Mouse (Mus musculus) forebrain, embryonic 13.5 days (tissue): ENCODE results near the gene Tbc1d4. TPM values are rescaled to one million over a fixed set of nuclear protein-coding genes. Genes with fewer than 3 reads are reported as not detected.
A peak's percentile ranks its signal among the peaks of the same experiment; 100 is the strongest.

Experiments
- ATAC-seq: fragments of 200-750 bp; cut with Nextera tagmentation; 2 replicates; pipeline ENCODE4 v1.8.0; 2017
- H3K27ac ChIP-seq: fragments of 300-500 bp; sonication (generic); 2 replicates; pipeline ENCODE4 v1.5.1; 2015; ENCODE audit warnings: inconsistent platforms, mild to moderate bottlenecking, moderate library complexity
- H3K27me3 ChIP-seq: fragments of 300-500 bp; sonication (generic); 2 replicates; pipeline ENCODE4 v1.6.1; 2015; ENCODE audit warnings: mild to moderate bottlenecking, inconsistent platforms
- H3K36me3 ChIP-seq: fragments of 300-500 bp; sonication (generic); 2 replicates; pipeline ENCODE4 v1.6.1; 2015; ENCODE audit warnings: mild to moderate bottlenecking, inconsistent platforms; ENCODE audit not compliant: poor library complexity, severe bottlenecking
- H3K4me1 ChIP-seq: fragments of 300-500 bp; sonication (generic); 2 replicates; pipeline ENCODE4 v1.6.1; 2015; ENCODE audit warnings: inconsistent platforms
- H3K4me2 ChIP-seq: fragments of 300-500 bp; sonication (generic); 2 replicates; pipeline ENCODE4 v1.6.1; 2015; ENCODE audit warnings: inconsistent platforms, mild to moderate bottlenecking, moderate library complexity
- H3K4me3 ChIP-seq: fragments of 300-500 bp; sonication (generic); 2 replicates; pipeline ENCODE4 v1.5.1; 2015; ENCODE audit warnings: mild to moderate bottlenecking, inconsistent platforms
- H3K9ac ChIP-seq: fragments of 300-500 bp; sonication (generic); 2 replicates; pipeline ENCODE4 v1.6.1; 2015; ENCODE audit warnings: mild to moderate bottlenecking, inconsistent platforms
- H3K9me3 ChIP-seq: fragments of 300-500 bp; sonication (generic); replicated peaks from 2 replicates; pipeline ENCODE4 v1.6.1; 2016; ENCODE audit warnings: inconsistent platforms
- WGBS: fragments of 180-500 bp; shearing (Covaris S2); methylation state at CpG from one replicate; pipeline ENCODE4 v1.1.7; 2015; 5-methylcytosine and 5-hydroxymethylcytosine counted together
- polyA plus RNA-seq: library from polyadenylated mRNA; unstranded; fragments of >200 nt; fragmentation: Nextera tagmentation; extraction: Ambion mirVana; gene quantifications from 2 replicates; pipeline ENCODE4 v1.2.1, GENCODE M21; 2015

The Tbc1d4 gene
- polyA plus RNA-seq, 1 experiment from 2014 or later: 7.3 TPM

DNA sequence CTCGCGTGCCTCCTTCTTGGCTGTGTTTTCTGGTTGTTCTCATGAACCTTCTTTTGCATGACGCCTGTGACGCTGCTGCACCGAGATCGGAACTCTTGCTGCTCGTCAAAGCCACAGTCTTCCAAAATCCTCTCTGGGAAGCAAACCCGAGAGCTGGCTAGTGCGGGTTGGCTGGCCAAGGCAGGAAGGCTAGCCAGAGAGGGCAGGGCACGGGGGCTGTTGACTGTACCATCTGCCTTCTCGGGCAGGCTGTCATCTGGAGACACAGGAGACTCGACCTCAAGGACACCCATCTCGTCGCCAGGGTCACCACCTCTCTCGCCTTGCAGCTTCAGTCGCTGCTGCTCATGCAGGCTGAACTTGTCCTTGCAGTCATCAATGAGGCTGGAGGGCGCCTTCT lies 101.8 kb downstream of the Tbc1d4 start:
- Histone ChIP-seq H3K9me3 (no peaks in the 10 kb centered on the region), H3K36me3 (no peaks in the 10 kb centered on the region; the same call in 1 of the 2 replicates), H3K27me3 (no peaks in the 10 kb centered on the region), H3K4me2 (no peak overlapping the region), H3K27ac (no peak overlapping the region), H3K9ac (no peak overlapping the region), H3K4me3 (no peak overlapping the region), H3K4me1 (peaks cover 5% of the 10 kb centered on the region; the same call in 1 of the 2 replicates)
- WGBS: 89% methylated on average over 17 of the region's 17 CpGs
- ATAC-seq: no peak

DNA sequence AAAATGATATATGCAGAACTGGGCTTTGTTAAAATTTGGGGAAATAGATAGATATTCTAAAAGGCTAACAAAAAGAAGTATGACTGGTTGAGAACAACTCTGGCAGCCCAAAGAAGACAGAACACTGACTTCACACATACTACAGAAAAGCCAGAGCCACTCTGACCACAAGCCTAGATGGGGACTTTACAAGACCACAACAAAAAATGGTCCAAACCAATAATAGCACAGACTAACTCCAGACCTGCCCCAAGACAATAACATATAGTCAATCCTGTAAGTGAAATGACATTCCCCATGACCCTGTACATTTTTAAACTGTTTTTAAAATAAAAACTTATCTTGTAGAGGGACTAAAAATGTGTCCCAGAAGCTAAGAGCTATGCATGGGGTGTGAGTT lies 103.2 kb downstream of the Tbc1d4 start:
- Histone ChIP-seq H3K9me3 (no peaks in the 10 kb centered on the region), H3K4me2 (no peak overlapping the region), H3K9ac (no peak overlapping the region), H3K36me3 (no peaks in the 10 kb centered on the region; the same call in 1 of the 2 replicates), H3K4me3 (no peak overlapping the region), H3K27ac (no peak overlapping the region), H3K27me3 (no peaks in the 10 kb centered on the region), H3K4me1 (peaks cover 12% of the 10 kb centered on the region)
- no peak for ATAC-seq

DNA sequence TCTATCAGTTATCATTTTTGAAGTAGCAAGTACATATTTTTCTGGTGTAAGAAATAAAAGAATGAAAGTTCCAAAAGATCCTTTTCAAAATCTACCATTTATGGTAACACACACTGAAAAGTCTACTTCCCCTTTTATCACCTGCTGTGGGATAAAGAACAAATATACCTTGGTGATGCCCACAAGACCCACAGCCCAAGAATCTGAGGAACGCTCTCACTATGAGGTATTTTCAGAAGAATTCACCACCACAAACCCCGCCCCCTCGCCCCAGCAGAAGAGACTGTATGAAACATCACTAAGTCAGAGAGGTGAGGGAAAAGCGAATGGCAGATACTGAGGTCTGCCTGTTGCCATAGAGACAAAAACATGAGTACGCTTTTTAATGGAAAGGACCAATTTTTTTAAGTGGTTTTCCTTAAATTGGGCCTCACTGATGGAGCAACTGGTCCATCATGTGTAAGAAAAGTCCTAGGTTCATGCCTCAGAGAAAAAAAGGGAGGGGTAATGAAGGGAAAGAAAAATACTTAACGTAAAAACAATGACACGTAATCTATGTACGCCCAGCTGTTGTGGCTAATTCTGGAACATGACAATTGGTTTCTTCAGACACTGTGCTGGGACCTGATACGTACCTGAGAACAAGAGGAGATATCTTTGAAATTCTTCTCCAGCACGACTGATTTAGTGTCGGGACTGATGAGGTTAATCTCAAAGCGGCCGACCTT lies 104.4 kb downstream of the Tbc1d4 start:
- WGBS: 93% methylated on average over 13 of the region's 13 CpGs
- ATAC-seq: no peak
- H3K9ac ChIP-seq: no peak overlapping the region
- H3K27ac ChIP-seq: no peak overlapping the region
- H3K4me3 ChIP-seq: no peak overlapping the region
- peaks cover 12% of the 10 kb centered on the region for H3K4me1 ChIP-seq
- no peaks in the 10 kb centered on the region; the same call in 1 of the 2 replicates for H3K36me3 ChIP-seq
- H3K4me2 ChIP-seq: no peak overlapping the region
- H3K27me3 ChIP-seq: no peaks in the 10 kb centered on the region
- no peaks in the 10 kb centered on the region for H3K9me3 ChIP-seq

DNA sequence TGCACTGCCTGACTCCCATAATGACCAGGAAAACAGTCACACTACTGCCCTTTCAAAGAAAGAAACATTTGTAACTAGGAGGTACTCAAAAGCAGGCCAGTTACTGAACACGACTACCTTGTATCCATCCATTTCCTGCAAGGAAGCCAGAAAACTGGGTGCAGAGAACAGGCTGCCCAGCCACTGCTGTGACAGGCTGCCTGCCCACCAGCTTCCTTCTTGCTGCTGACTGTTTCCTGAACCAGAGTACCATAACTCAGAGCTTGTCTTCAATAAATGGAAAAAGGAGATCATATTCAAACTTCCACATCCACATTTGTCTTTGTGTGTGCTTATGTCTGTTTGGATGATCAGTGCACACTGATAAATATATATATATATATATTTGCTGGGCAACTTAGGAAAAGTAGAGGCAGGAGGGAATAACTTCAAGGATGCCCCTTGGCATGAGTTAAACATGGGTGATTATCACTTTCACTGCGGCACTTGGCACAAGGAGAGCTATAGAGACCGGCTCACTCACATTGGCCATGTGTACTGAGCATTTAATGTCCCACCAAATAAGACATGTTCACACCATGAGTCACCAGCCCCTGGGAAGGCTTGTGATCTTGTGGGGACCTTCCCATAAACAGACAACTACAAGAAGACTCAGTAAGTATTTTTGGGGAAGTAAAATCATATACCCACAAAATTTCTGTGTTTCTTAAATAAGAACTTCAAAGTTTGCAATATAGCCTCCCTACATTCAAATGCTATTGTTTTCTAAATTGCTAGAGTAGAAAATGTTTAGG lies 105.6 kb downstream of the Tbc1d4 start:
- no peaks in the 10 kb centered on the region; the same call in 1 of the 2 replicates for H3K36me3 ChIP-seq
- WGBS: 88% methylated on average over 3 of the region's 3 CpGs

GRCm38 (mm10) chr14:101501868-101502267 lies 107.1 kb downstream of the Tbc1d4 start:
- WGBS: 30% methylated on average over 6 of the region's 6 CpGs
- peak; percentile 16; the same call in 1 of the 2 replicates for ATAC-seq
- no peaks in the 10 kb centered on the region; the same call in 1 of the 2 replicates for H3K36me3 ChIP-seq
- no peaks in the 10 kb centered on the region for H3K27me3 ChIP-seq
- peak overlapping the region; percentile 30 for H3K4me2 ChIP-seq
- H3K4me3 ChIP-seq: no peak overlapping the region
- H3K4me1 ChIP-seq: peaks cover 12% of the 10 kb centered on the region
- H3K27ac ChIP-seq: no peak overlapping the region
- no peaks in the 10 kb centered on the region for H3K9me3 ChIP-seq
- no peak overlapping the region for H3K9ac ChIP-seq

More for the DNA sequence above, 105.6 kb downstream of the Tbc1d4 start:
- H3K27ac ChIP-seq: no peak overlapping the region
- no peaks in the 10 kb centered on the region for H3K9me3 ChIP-seq
- peaks cover 12% of the 10 kb centered on the region for H3K4me1 ChIP-seq
- H3K4me3 ChIP-seq: no peak overlapping the region
- no peak for ATAC-seq
- no peak overlapping the region for H3K4me2 ChIP-seq
- no peaks in the 10 kb centered on the region for H3K27me3 ChIP-seq
- H3K9ac ChIP-seq: no peak overlapping the region

DNA sequence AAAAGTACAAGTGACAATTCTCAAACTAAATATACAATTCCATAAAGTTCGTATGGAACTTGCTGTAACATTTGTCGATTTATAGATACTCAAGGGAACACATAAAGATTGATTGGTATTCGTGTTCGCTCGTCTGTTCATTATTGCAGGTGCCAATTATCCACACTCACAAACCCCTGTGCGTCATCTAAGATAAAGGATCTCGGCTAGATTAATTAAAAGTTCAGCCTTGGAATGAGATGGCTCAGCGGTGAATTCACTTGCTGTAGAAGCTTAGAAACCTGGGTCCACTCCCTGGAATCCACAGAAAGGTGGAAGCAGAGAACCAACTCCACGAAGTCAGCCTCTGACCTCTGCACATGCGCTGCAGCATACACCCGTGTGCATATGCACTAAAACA lies 107.5 kb downstream of the Tbc1d4 start:
- Histone ChIP-seq H3K4me3 (no peak overlapping the region), H3K4me1 (peaks cover 12% of the 10 kb centered on the region), H3K4me2 (peak overlapping the region; percentile 30), H3K27me3 (no peaks in the 10 kb centered on the region), H3K27ac (no peak overlapping the region), H3K9me3 (no peaks in the 10 kb centered on the region), H3K9ac (no peak overlapping the region), H3K36me3 (no peaks in the 10 kb centered on the region)
- WGBS: 35% methylated on average over 11 of the region's 11 CpGs
- peak; percentile 36; the same call in 1 of the 2 replicates for ATAC-seq

DNA sequence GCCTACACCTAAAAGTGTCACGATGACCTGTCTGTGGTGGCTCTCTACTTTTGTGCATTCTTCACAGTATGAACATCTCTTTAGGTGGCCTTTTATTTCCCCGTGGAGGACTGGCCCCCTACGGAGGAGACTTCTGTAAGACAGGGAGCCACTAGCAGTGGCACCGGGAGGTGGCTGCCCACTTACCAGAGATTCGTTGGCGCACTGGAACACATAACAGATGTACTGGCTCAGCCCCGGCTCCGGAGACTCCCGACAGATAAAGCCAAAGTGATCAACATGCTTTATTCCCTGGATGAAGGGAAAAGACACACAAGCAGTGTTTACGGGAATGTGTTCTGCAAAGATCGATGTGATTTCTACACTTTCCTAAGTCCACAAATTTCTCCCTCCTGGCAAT lies 108.2 kb downstream of the Tbc1d4 start:
- no peaks in the 10 kb centered on the region for H3K27me3 ChIP-seq
- H3K36me3 ChIP-seq: no peaks in the 10 kb centered on the region
- ATAC-seq: 0 out of 2 replicates have a peak, but pooled peaks have one; percentile 50
- peaks cover 12% of the 10 kb centered on the region for H3K4me1 ChIP-seq
- no peak overlapping the region for H3K9ac ChIP-seq
- H3K4me2 ChIP-seq: no peak overlapping the region
- H3K9me3 ChIP-seq: no peaks in the 10 kb centered on the region
- no peak overlapping the region for H3K4me3 ChIP-seq
- 47% methylated on average over 11 of the region's 11 CpGs for WGBS
- H3K27ac ChIP-seq: no peak overlapping the region

- Histone ChIP-seq H3K4me1 (peaks cover 12% of the 10 kb centered on the region), H3K9me3 (no peaks in the 10 kb centered on the region), H3K27me3 (no peaks in the 10 kb centered on the region), H3K36me3 (no peaks in the 10 kb centered on the region), H3K27ac (no peak overlapping the region), H3K4me3 (no peak overlapping the region), H3K4me2 (no peak overlapping the region), H3K9ac (no peak overlapping the region)
- no peak for ATAC-seq
- 94% methylated on average over 1 of the region's 1 CpGs for WGBS
Observed at GRCm38 (mm10) chr14:101499838-101500237, 109.2 kb downstream of the Tbc1d4 start.

GRCm38 (mm10) chr14:101488264-101488810 lies 120.7 kb downstream of the Tbc1d4 start:
- H3K4me2 ChIP-seq: no peak overlapping the region
- H3K9ac ChIP-seq: no peak overlapping the region

GRCm38 (mm10) chr14:101486550-101486949 lies 122.4 kb downstream of the Tbc1d4 start:
- Histone ChIP-seq H3K4me1 (no peaks in the 10 kb centered on the region), H3K9me3 (no peaks in the 10 kb centered on the region), H3K27me3 (no peaks in the 10 kb centered on the region), H3K4me2 (no peak overlapping the region), H3K4me3 (no peak overlapping the region), H3K9ac (no peak overlapping the region), H3K36me3 (no peaks in the 10 kb centered on the region), H3K27ac (no peak overlapping the region)
- ATAC-seq: no peak
- WGBS: 63% methylated on average over 3 of the region's 3 CpGs

More at GRCm38 (mm10) chr14:101488264-101488810, 120.7 kb downstream of the Tbc1d4 start:
- no peak for ATAC-seq
- Histone ChIP-seq H3K27ac (no peak overlapping the region), H3K9me3 (no peaks in the 10 kb centered on the region), H3K4me1 (no peaks in the 10 kb centered on the region), H3K36me3 (no peaks in the 10 kb centered on the region), H3K27me3 (no peaks in the 10 kb centered on the region), H3K4me3 (no peak overlapping the region)
- WGBS: 66% methylated on average over 15 of the region's 15 CpGs

GRCm38 (mm10) chr14:101483230-101483629 lies 125.8 kb downstream of the Tbc1d4 start:
- Histone ChIP-seq H3K9me3 (no peaks in the 10 kb centered on the region), H3K36me3 (no peaks in the 10 kb centered on the region), H3K4me2 (no peak overlapping the region), H3K27ac (no peak overlapping the region), H3K4me3 (no peak overlapping the region), H3K9ac (no peak overlapping the region), H3K4me1 (no peaks in the 10 kb centered on the region), H3K27me3 (no peaks in the 10 kb centered on the region)
- 84% methylated on average over 4 of the region's 4 CpGs for WGBS
- no peak for ATAC-seq

- Histone ChIP-seq H3K9me3 (no peaks in the 10 kb centered on the region), H3K4me3 (no peak overlapping the region), H3K4me2 (no peak overlapping the region), H3K9ac (no peak overlapping the region), H3K27ac (no peak overlapping the region), H3K4me1 (no peaks in the 10 kb centered on the region), H3K36me3 (no peaks in the 10 kb centered on the region), H3K27me3 (no peaks in the 10 kb centered on the region)
- no peak for ATAC-seq
- 42% methylated on average over 4 of the region's 4 CpGs for WGBS
Observed at GRCm38 (mm10) chr14:101482270-101482669, 126.7 kb downstream of the Tbc1d4 start.
